In the genomic region with DNA sequence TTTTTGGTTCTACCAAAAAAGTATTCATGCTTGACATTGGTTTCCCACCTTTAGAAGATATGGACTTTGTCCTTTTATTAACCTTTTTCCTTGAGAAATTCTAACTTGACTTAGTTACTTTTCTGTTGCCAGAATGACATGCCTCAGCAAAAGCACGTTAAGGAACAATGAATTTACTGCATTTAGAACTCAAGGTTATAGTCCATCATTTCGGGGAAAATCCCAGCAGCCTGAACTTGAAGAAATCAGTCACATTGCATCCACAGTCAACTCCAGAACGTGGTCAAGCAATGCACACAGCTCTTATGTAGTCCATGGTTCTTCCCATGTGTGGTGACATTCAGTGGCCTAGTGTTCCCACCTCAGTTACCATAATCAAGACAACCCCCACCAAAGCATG, we compare ENCODE assay signal across 19 mouse cellular contexts.
"Had no signal": no experiment of that assay in that cellular context is flagged by ENCODE, and none has a peak within 500 bp of the region (broad histone marks: within the 10 kb centered on the region; RNA-seq: fewer than 3 reads in every experiment).

No protein-coding gene starts in this region.

- H3K9me3 ChIP-seq: midbrain, embryonic 10.5 days; midbrain, embryonic 12.5 days; neural tube, embryonic 13.5 days; neural tube, embryonic 15.5 days had no signal

- H3K4me1 ChIP-seq: midbrain, embryonic 10.5 days; midbrain, embryonic 12.5 days; neural tube, embryonic 13.5 days; neural tube, embryonic 15.5 days had no signal

- H3K4me2 ChIP-seq: lung, embryonic 14.5 days; midbrain, embryonic 12.5 days; neural tube, embryonic 13.5 days; neural tube, embryonic 15.5 days had no signal

- DNase-seq: lung, adult 18-20 months; lung, embryonic 14.5 days; lung, postnatal 10 days; lung, postnatal 4 days; midbrain, embryonic 14.5 days; retina, postnatal 1 day; right cerebral cortex, adult 18-20 months; right cerebral cortex, postnatal 25 days; right cerebral cortex, postnatal 4 days; spleen, adult 18-20 months; thymus, adult 18-20 months; thymus, postnatal 14 days; thymus, postnatal 36 days had no signal

- H3K27ac ChIP-seq: midbrain, embryonic 10.5 days; midbrain, embryonic 12.5 days; neural tube, embryonic 13.5 days; neural tube, embryonic 15.5 days had no signal

- ATAC-seq: midbrain, embryonic 16.5 days had no signal

- H3K27me3 ChIP-seq: midbrain, embryonic 12.5 days; neural tube, embryonic 13.5 days; neural tube, embryonic 15.5 days had no signal

- H3K9ac ChIP-seq: lung, embryonic 14.5 days; midbrain, embryonic 12.5 days; neural tube, embryonic 13.5 days; neural tube, embryonic 15.5 days had no signal

- H3K4me3 ChIP-seq: midbrain, embryonic 10.5 days; midbrain, embryonic 12.5 days; myocyte; neural tube, embryonic 13.5 days; neural tube, embryonic 15.5 days had no signal

- H3K36me3 ChIP-seq: midbrain, embryonic 10.5 days; midbrain, embryonic 12.5 days; neural tube, embryonic 13.5 days; neural tube, embryonic 15.5 days had no signal
